Mouse (Mus musculus): ENCODE measurements around the gene Tent5c.

- TF ChIP-seq POLR2A (IDR thresholded peaks at IDR 0.05; ENCODE audit: insufficient read length, low read depth) (no peak), USF1 (IDR thresholded peaks at IDR 0.05; ENCODE audit: low read depth) (no peak), MAX (IDR thresholded peaks at IDR 0.05; ENCODE audit: low read depth) (no peak), TCF12 (IDR thresholded peaks at IDR 0.05; ENCODE audit: insufficient read depth, poor library complexity, severe bottlenecking) (no peak), SRF (IDR thresholded peaks at IDR 0.05; ENCODE audit: control insufficient read depth, insufficient read length, low read depth) (no peak), E2F4 (IDR thresholded peaks at IDR 0.05; ENCODE audit: insufficient read depth) (no peak), REST (IDR thresholded peaks at IDR 0.05; ENCODE audit: insufficient read depth, insufficient read length) (no peak), MYOG (IDR thresholded peaks at IDR 0.05; ENCODE audit: control insufficient read depth in 1 of 3, insufficient read depth in 1 of 3, insufficient read length in 2 of 3, low read depth in 2 of 3) (no peak), POLR2AphosphoS2 (IDR thresholded peaks at IDR 0.05; ENCODE audit: insufficient read length, low read depth) (no peak), TCF3 (IDR thresholded peaks at IDR 0.05; ENCODE audit: insufficient read length, low read depth) (no peak), MYOD1 (IDR thresholded peaks at IDR 0.05; ENCODE audit: control insufficient read depth in 1 of 3, insufficient read length in 2 of 3, low read depth in 2 of 3) (no peak)
These were observed 18.1 kb upstream of the Tent5c start for GRCm38 (mm10) chr3:100507174-100507573.
